Mouse (Mus musculus) midbrain, embryonic 13.5 days (tissue): Measurements from ENCODE around the gene Gm7714. TPM values are rescaled to one million over a fixed set of nuclear protein-coding genes. Genes with fewer than 3 reads are reported as not detected.
"Not testable (repeated sequence)": the region's sequence is repeated elsewhere in the genome, so short reads cannot be mapped to it uniquely, and the experiment has no call there.

Experiments used
- ATAC-seq: fragments of 200-750 bp; cut with Nextera tagmentation; 2 replicates; pipeline ENCODE4 v1.8.0; 2017; ENCODE audit warnings: mild to moderate bottlenecking, moderate TSS enrichment, moderate library complexity
- H3K27ac ChIP-seq: fragments of 300-500 bp; sonication (generic); 2 replicates; pipeline ENCODE4 v1.5.1; 2015; ENCODE audit warnings: inconsistent platforms, mild to moderate bottlenecking, moderate library complexity
- H3K27me3 ChIP-seq: fragments of 300-500 bp; sonication (generic); 2 replicates; pipeline ENCODE4 v1.6.1; 2015; ENCODE audit warnings: mild to moderate bottlenecking, inconsistent platforms
- H3K36me3 ChIP-seq: fragments of 300-500 bp; sonication (generic); 2 replicates; pipeline ENCODE4 v1.6.1; 2015; ENCODE audit warnings: mild to moderate bottlenecking, inconsistent platforms
- H3K4me1 ChIP-seq: fragments of 300-500 bp; sonication (generic); replicated peaks from 2 replicates; pipeline ENCODE4 v1.6.1; 2015; ENCODE audit warnings: inconsistent platforms
- H3K4me2 ChIP-seq: fragments of 300-500 bp; sonication (generic); replicated peaks from 2 replicates; pipeline ENCODE4 v1.6.1; 2015; ENCODE audit warnings: moderate library complexity, mild to moderate bottlenecking, inconsistent platforms
- H3K4me3 ChIP-seq: fragments of 300-500 bp; sonication (generic); replicated peaks from 2 replicates; pipeline ENCODE4 v1.5.1; 2015; ENCODE audit warnings: mild to moderate bottlenecking, inconsistent platforms
- H3K9ac ChIP-seq: fragments of 300-500 bp; sonication (generic); replicated peaks from 2 replicates; pipeline ENCODE4 v1.6.1; 2015; ENCODE audit warnings: mild to moderate bottlenecking, inconsistent platforms
- H3K9me3 ChIP-seq: fragments of 300-500 bp; sonication (generic); 2 replicates; pipeline ENCODE4 v1.6.1; 2016; ENCODE audit warnings: mild to moderate bottlenecking, inconsistent platforms
- whole genome bisulfite sequencing: fragments of 180-500 bp; shearing (Covaris S2); methylation state at CpG from one replicate; pipeline ENCODE4 v1.1.7; 2015; 5-methylcytosine and 5-hydroxymethylcytosine counted together
- polyA plus RNA-seq: library from polyadenylated mRNA; unstranded; fragments of >200 nt; fragmentation: Nextera tagmentation; extraction: Ambion mirVana; gene quantifications from 2 replicates; pipeline ENCODE4 v1.2.1, GENCODE M21; 2015

The Gm7714 gene
- polyA plus RNA-seq = not detected in 2 replicates

DNA sequence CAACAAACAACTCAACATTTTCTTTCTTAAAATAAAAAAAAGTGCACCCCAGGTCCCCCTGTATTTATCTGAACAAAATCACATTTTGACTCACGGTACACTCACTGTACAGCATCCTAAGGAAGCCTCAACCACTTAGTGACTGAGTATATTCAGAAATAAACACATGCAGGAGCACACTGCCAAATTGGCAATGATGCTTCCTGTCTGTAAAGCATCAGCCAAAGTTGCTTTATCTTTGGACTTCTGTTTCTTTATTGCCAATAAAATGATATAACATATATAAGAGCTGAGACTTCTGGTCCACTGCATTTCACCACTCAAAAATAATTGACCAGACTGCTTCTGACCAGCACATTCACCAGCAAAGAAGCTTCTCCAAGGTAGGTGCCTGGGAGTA, at the start of gene Gm7714:
Gene Gm7714 (plus strand): TSS at position 301 of the 400 bp plus-strand sequence.
- WGBS = 86% methylated on average over 1 of the region's 1 CpGs

DNA sequence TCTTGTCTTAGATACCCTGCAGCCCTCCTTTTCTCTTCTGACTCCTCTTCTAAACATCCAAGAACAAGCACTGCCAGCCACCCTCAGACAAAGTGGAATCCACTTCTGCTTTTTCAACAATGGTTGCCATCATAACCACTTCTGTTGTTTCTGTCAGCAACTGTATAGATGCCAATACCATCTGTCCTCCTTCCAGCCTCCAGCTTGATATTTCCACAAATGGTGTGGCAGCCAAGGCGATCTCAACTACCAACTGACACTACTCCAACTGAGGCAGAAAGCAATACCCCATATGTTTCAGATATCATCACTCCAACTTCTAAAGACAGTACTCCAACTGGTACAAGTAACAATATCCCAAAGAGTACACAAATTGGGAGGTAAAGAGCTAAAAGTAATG, 12.2 kb upstream of the Gm7714 start:
- Histone ChIP-seq H3K4me3 (no peak overlapping the region), H3K9me3 (no peaks in the 10 kb centered on the region), H3K9ac (no peak overlapping the region), H3K4me2 (no peak overlapping the region), H3K4me1 (no peaks in the 10 kb centered on the region), H3K27me3 (no peaks in the 10 kb centered on the region), H3K27ac (no peak overlapping the region), H3K36me3 (no peaks in the 10 kb centered on the region)
- no peak for ATAC-seq
- WGBS = 82% methylated on average over 1 of the region's 1 CpGs

More for the DNA sequence above, at the start of gene Gm7714:
- no peaks in the 10 kb centered on the region for H3K9me3 ChIP-seq
- no peak within 1 kb of the TSS for H3K9ac ChIP-seq
- no peak within 1 kb of the TSS for H3K27ac ChIP-seq
- H3K27me3 ChIP-seq = no peaks in the 10 kb centered on the region
- no peaks in the 10 kb centered on the region for H3K4me1 ChIP-seq
- H3K36me3 ChIP-seq = no peaks in the 10 kb centered on the region
- no peak within 1 kb of the TSS for H3K4me2 ChIP-seq
- no peak for ATAC-seq
- H3K4me3 ChIP-seq = no peak within 1 kb of the TSS

GRCm38 (mm10) chr5:88311307-88311706, 42.6 kb downstream of the Gm7714 start:
- H3K4me1 ChIP-seq, H3K4me2 ChIP-seq, H3K9me3 ChIP-seq, H3K9ac ChIP-seq, H3K4me3 ChIP-seq, ATAC-seq, H3K36me3 ChIP-seq, H3K27ac ChIP-seq, H3K27me3 ChIP-seq: not testable (repeated sequence)
- 66% methylated on average over 3 of the region's 3 CpGs for WGBS

DNA sequence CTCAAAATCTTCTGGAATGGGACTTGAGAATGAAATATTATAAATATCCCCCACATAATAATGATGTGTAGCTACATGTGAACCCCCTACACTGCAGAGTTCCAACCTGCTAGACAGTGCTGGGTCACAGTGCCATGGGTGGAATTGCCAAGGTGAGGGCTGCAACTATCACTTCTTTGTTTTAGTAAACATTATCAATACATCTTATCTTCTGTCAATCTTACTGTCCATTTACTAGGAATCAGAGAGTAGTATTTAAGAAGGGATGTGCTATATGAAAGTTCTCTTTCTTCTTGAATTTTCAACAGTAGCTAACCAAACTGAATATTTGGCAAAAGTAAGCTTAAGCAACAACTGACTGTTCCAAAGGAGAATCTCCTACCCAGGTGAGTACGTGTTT, 48.3 kb downstream of the Gm7714 start, which contains the start of gene Prol1:
Gene Prol1 (plus strand): TSS at position 301 of the 400 bp plus-strand sequence.
- Histone ChIP-seq H3K36me3 (no peaks in the 10 kb centered on the region), H3K4me1 (no peaks in the 10 kb centered on the region), H3K4me2 (no peak within 1 kb of the TSS), H3K4me3 (no peak within 1 kb of the TSS), H3K27me3 (no peaks in the 10 kb centered on the region), H3K9me3 (no peaks in the 10 kb centered on the region), H3K9ac (no peak within 1 kb of the TSS), H3K27ac (no peak within 1 kb of the TSS)
- WGBS = 96% methylated on average over 1 of the region's 1 CpGs
- no peak for ATAC-seq

Other genes with a start within 250 kb of the Gm7714 start
- gene Smr2, start 182.4 kb upstream of the Gm7714 start, polyA plus RNA-seq = not detected in 2 replicates
- not detected in 2 replicates for gene Gm11116, start 157.4 kb upstream of the Gm7714 start, polyA plus RNA-seq
- gene Gm11115, start 114.8 kb upstream of the Gm7714 start, polyA plus RNA-seq = not detected in 2 replicates
- not detected in 2 replicates for gene Prol1, start 48.4 kb downstream of the Gm7714 start, polyA plus RNA-seq
- gene Amtn, start 107.2 kb downstream of the Gm7714 start, polyA plus RNA-seq = not detected in 2 replicates
- gene Ambn, start 187.1 kb downstream of the Gm7714 start, polyA plus RNA-seq = 0.21 TPM in 1 of 2 replicates, not detected in the other
- not detected in 2 replicates for gene Enam, start 219.1 kb downstream of the Gm7714 start, polyA plus RNA-seq